Mouse (Mus musculus) left cerebral cortex, postnatal 25 days (tissue): ENCODE results near the gene Tgfbr2. TPM values are rescaled to one million over a fixed set of nuclear protein-coding genes. Genes with fewer than 3 reads are reported as not detected.

Source experiments
- DNase-seq, 2 experiments: peaks; one replicate each; pipeline ENCODE4 v3.0.0; 2022; ENCODE audit warnings: low spot score in 2 of 2, mixed read lengths in 1 of 2
- intact Hi-C: fragments of 180-260 bp; cut with DNase I; formaldehyde crosslinking; loops from one replicate; pipeline ENCODE4 v1.15.1; 2025
- total RNA-seq, 2 experiments: library from RNA; stranded (reverse); gene quantifications; 2 replicates each; pipeline ENCODE4 v1.2.3; 2021

The Tgfbr2 gene
- total RNA-seq, 2 experiments from 2014 or later: 13.1 to 13.8 TPM

GRCm38 (mm10) chr9:116122969-116123589 is 52.1 kb downstream of the Tgfbr2 start:
- peak; percentile 36 to 60 for DNase-seq
- intact Hi-C loops: no loop called here

GRCm38 (mm10) chr9:116122544-116122943 is 52.6 kb downstream of the Tgfbr2 start:
- intact Hi-C loops: no loop called here
- no peak for DNase-seq

DNA sequence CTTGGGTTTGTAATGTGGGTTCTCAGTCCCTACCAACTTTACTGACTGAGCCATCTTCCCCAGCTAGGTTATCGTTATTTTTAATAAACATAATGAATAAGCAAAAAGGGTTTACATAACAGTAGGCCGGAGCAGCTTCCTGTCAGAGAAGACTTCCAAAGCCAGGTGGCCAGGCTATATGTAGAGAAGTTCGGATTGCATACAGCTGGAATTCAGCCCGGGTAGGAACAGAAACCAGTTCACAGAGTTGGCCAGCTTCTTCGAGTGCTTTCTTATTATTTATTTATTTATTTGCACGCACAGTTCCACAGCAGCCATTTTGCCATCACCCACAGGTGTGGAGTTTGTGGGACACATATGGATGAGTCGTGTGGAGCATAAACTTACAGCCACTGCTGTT is 53.7 kb downstream of the Tgfbr2 start:
- intact Hi-C loops: no loop called here
- DNase-seq: no peak

GRCm38 (mm10) chr9:116119990-116120389 is 55.2 kb downstream of the Tgfbr2 start:
- DNase-seq: no peak
- intact Hi-C loops: no loop called here

DNA sequence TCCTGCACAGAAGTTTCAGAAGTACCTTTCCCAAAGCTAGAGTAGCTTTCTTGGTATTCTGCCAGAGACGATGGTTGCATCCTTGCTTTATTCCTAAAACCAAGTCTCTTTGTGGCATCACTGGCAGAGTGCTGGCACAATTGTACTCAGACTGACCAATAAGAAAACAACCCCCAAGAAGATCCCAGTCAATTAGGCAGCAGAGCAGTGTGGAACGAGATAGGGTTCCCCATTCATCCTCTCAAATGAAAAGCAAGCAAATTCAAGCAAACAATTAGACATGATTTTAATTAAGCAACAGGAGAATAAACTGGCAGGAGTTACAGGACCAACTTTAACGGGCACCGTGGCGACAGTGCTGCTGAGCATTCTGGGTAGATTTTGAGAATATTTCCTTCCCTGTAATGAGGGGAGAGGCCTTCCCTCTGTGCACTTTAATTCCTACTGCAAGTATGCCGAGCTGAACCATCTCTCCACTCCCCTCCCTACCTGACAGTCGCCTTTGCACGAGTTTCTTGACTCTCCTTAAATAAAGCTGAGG is 56.8 kb downstream of the Tgfbr2 start:
- no peak for DNase-seq
- intact Hi-C loops: no loop called here

DNA sequence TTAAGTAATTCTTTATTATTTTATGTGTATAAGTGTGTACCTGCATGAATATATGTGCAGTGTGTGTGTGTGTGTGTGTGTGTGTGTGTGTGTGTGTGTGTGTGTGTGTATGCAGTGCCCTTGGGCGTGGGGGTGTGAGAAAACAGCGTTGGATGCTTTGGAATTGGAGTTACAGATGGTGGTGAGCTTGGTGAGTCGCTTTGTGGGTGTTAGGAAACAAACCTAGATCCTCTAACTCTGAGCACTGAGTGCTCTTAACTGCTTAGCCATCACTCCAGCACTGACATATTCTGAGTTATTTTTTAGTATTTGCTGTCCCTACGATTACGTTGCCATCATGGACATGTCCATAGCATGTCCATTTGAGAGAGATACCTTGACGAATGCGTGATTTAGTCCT is 59.3 kb downstream of the Tgfbr2 start:
- intact Hi-C loops: no loop called here
- peak in 1 of 2 experiments; percentile 52 for DNase-seq

DNA sequence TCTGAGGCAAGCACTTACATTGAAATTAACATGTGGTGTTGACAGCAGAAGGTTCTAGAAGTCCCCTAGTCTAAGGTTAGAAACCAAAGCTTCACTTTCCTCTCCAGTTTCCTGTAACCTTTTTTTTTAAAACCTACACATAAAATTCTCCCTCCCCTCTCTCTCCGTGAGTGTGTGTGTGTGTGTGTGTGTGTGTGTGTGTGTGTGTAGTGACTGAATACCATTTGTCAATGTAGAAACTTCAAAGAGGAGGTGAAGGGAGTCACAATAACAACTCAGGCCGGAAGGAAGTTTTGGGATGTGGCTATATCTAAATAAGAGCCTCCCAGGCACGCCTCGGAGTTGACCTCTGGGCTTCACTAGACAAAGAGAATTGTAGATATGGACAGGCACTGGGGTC is 60.8 kb downstream of the Tgfbr2 start:
- DNase-seq: no peak
- intact Hi-C loops: no loop called here

DNA sequence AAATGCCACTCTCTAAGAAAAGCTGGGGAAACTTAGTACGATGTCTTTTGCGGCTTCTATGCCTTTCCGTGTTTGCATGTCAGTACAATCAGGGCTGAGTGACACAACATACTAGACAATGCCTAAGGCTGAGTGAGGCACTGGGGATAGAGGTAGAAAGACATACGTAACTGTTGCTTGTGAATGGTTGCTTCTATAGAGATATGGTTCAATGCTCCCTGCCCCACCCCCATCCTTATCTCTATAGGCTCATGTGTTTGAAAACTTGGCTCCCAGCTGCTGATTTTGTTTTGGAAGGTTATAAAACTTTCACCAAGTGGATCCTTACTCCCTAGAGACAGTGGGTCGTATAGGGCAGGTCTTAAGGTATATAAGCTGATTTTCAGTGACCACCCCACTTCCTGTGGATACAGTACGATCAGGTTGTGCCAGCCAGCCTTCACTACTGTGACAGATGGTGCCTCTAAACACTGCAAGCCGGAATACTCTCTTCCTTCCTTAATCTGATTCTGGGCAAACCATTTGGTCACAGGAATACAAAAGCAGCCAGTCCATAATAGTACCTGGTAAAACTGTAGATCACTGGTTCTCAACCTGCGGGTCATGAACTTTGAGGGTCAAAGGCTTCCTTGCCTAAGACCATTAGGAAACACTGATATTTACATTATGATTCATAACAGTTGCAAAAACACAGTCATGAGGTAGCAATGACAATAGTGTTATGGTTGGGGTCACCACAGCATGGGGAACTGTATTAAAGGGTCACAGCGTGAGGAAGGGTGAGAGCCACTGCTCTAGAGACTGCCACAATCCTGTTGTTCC is 63.8 kb downstream of the Tgfbr2 start:
- DNase-seq: no peak
- intact Hi-C loops: no loop called here

- no peak for DNase-seq
- intact Hi-C loops: no loop called here
These were observed 66.4 kb downstream of the Tgfbr2 start for GRCm38 (mm10) chr9:116108729-116109128.

- no peak for DNase-seq
- intact Hi-C loops: no loop called here
These were observed 70.4 kb downstream of the Tgfbr2 start for GRCm38 (mm10) chr9:116104770-116105169.

DNA sequence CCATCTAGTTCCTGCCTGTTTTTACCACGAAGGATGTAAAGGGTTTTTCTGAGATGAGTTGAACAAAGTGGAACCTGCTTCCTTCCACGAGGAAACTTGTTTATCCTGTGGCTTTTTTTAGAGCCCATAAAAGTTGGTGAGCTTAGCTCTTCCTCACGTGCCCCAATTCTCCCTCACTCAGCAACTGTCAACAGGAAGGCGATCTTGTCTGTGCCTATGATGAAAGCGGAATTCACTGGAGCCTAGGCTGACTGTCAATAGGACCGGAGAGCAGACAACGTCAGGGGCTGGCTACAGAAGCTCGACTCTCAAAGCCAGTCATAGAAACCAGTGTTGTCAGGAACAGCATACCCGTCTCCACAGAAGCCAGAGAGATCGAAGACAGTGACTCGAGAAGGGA is 73.3 kb downstream of the Tgfbr2 start:
- intact Hi-C loops: no loop called here
- no peak for DNase-seq

DNA sequence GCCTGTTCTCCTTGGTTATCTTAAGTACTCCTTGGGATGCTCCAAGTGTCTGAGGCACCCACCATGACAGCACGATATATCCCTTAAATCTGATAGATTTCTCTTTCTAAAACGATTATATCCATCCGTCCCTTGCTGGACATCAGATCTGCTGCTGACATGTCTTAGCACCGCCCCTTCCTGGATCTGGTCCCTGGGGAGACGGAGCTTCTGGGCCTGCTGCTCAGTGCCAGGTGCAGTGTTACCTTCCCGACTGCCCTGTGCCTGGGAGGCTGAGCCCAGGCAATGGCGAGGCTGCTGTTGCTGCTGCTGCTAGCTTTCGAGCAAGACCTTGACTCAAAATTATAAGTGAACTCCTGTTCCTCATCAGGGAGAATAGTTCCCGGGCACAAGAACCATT is 75.1 kb downstream of the Tgfbr2 start:
- no peak for DNase-seq
- intact Hi-C loops: no loop called here

GRCm38 (mm10) chr9:116099596-116099993 is 75.6 kb downstream of the Tgfbr2 start:
- no peak for DNase-seq
- intact Hi-C loops: no loop called here

DNA sequence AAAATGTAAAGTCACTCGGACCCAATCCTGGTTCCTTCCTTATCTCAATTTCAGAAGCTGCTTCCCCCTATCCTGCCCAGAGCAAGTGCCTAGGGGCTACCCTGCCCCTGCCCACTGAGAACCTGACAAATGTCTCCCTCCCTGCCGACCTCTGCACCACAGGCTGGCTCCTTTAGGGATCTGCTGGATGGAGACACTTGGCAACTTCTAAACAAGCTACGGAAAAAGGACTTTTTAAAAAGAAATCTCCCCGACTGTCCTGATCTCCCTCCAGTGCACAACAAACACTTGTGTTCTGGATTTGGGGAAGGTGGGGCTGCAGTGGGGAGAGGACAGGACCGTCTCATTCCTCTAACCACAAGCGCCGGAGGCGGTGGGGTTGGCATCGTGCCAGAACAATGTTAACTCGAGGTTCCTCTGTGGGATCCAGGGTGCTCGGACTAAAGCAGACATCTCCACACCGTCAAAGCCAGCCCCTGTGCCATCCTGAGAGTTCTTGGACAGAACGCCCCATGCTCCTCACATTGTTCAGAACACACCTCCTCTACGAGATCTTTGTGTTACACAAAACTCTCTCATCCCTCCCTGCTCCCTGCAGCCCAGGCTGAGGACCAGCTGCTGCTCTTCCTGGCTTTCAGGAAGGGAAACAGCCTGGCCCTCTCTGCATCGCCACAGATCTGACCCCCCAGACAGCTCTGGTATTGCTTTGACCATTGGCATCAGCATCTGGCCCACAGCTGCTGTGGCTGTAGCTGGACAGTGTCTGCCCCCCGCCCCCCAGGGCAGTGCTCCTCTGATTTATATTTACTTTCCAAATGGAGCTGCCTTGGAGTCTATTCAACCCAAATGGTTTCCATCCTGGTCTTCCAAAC is 76.2 kb downstream of the Tgfbr2 start:
- intact Hi-C loops: no loop called here

GRCm38 (mm10) chr9:116091921-116092320 is 83.2 kb downstream of the Tgfbr2 start:
- intact Hi-C loops: no loop called here
- no peak for DNase-seq

More for the DNA sequence above, 76.2 kb downstream of the Tgfbr2 start:
- no peak for DNase-seq

DNA sequence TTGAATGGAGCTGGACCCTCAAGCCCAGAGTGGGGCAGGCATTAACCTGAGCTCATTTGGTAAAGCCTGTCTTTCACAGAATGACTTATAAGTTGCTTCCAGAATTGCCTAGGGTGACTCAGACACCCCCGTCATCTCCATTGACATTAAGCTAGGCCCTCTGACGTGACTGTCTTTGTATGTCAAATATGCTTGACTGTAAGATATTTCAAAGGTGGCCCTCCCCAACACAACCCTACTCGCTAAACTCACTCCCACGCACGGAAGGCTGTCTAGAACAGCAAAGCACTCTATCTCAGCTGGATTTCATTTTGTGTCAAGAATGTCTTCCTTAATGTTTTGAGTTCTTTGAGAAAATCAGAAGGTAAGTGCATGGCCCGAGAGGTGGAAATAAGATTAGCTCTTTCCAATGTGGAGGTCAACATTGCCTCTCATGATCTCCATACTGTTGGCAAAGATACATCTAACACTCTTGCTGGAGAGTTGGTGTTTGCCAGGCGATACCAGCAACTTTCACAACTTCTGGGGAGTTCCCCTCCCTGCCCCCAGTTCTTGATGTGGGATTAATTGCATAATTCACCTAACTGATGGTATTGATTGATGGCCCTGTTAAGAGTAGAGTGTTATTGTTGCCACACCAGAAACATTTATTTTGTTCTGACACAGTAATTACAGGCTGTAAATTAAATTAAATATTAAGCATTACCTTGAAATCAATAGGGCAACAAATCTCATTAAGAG is 83.9 kb downstream of the Tgfbr2 start:
- no peak for DNase-seq
- intact Hi-C loops: no loop called here

- intact Hi-C loops: no loop called here
- DNase-seq: no peak
These were observed 84.9 kb downstream of the Tgfbr2 start for GRCm38 (mm10) chr9:116090296-116090695.

DNA sequence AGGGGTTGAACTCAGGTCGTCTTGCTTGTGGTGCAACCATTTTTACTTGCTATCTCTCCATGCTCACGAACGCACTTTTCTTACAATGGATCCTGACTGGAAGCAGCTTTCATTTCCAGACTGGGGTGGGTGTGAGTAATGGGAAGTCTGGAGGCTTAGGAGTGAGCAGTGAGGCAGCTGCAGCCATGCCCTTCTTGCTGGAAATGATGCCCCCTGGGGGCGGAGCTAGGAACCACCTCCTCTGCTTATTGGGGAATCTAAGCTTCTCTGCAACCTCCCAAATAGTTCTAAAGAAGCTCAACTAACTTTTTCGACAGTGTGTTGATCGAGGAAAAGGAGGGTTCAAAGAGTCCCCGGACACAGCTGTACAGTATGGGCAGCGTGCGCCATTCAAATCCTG is 86.2 kb downstream of the Tgfbr2 start:
- intact Hi-C loops: loop anchor here (5.0 kb wide), 1 partner anchor 293 kb away; no protein-coding TSS in a partner anchor
- no peak for DNase-seq

- intact Hi-C loops: loop anchor here (5.0 kb wide), 1 partner anchor 294 kb away; no protein-coding TSS in a partner anchor
- DNase-seq: peak; percentile 63 to 71
These were observed 87.3 kb downstream of the Tgfbr2 start for GRCm38 (mm10) chr9:116087880-116088279.
